Comparison of ENCODE assay signal across 22 mouse cellular contexts in the genomic region with DNA sequence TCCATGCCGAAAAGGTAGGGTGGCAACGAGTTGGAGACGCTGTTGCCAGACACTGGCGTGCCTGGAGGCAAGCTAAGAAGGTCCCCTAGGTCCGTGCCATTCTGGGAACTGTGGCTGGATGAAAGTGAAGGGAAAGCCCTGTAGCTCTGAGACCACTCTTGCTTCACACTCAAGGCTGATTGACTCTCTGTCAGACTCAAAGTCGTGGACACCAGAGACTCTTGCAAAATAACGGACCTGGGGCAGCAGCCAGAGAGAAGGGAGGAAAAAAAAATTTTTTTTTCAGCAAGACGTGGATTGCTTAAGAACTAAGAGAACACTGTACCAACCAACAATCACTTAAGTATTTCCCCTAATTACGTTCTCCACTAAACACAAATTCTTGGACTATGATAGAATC.
DNase-seq lines count a peak whose midpoint lies in the region; ATAC-seq and TF ChIP-seq lines count a peak whose summit lies in the region.
"Had no signal": no experiment of that assay in that cellular context is flagged by ENCODE, and none has a peak within 500 bp of the region (broad histone marks: within the 10 kb centered on the region; RNA-seq: fewer than 3 reads in every experiment).

No protein-coding gene starts in this region.

- no peak overlapping the region for H3K27ac ChIP-seq in lung, postnatal 0 days (ENCODE audit: low read length)
- H3K27ac ChIP-seq: heart, embryonic 13.5 days; hindbrain, postnatal 0 days; kidney, embryonic 15.5 days; limb, embryonic 10.5 days; neural tube, embryonic 12.5 days had no signal

- ATAC-seq in lung, postnatal 0 days: peak; percentile 48
- ATAC-seq: forebrain, embryonic 14.5 days; hindbrain, postnatal 0 days; Patski had no signal

- no peaks in the 10 kb centered on the region for H3K4me1 ChIP-seq in lung, postnatal 0 days (ENCODE audit: insufficient read depth, low read depth, low read length)
- H3K4me1 ChIP-seq: heart, embryonic 13.5 days; kidney, embryonic 15.5 days; neural tube, embryonic 12.5 days had no signal

- H3K4me2 ChIP-seq in lung, postnatal 0 days (replicated peaks; ENCODE audit: low read depth, low read length): no peak overlapping the region
- H3K4me2 ChIP-seq: heart, embryonic 13.5 days; kidney, embryonic 15.5 days; neural tube, embryonic 12.5 days had no signal

- no peak overlapping the region for H3K4me3 ChIP-seq in lung, postnatal 0 days (ENCODE audit: low read depth, low read length)
- H3K4me3 ChIP-seq: heart, embryonic 13.5 days; kidney, embryonic 15.5 days; limb, embryonic 10.5 days; neural tube, embryonic 12.5 days had no signal

- H3K9ac ChIP-seq in lung, postnatal 0 days (replicated peaks; ENCODE audit: low read depth): no peak overlapping the region
- H3K9ac ChIP-seq: heart, embryonic 13.5 days; kidney, embryonic 15.5 days; neural tube, embryonic 12.5 days had no signal

- peak; percentile 35 for DNase-seq in adrenal gland, postnatal 14 days
- DNase-seq in adrenal gland, postnatal 4 days (ENCODE audit: low spot score in 2 of 2): no peak
- DNase-seq in lung, postnatal 0 days (ENCODE audit: low spot score): peak; percentile 77
- no peak for DNase-seq in lung, postnatal 4 days
- DNase-seq in lung, postnatal 14 days: peak; percentile 8
- DNase-seq in kidney, postnatal 25 days: no peak
- no peak for DNase-seq in frontal cortex, adult 2 months (ENCODE audit: extremely low spot score in 1 of 2, low spot score in 1 of 2)
- DNase-seq: cerebellum, adult 8-10 months; cerebellum, postnatal 36 days; heart, postnatal 14 days; kidney, adult 11 months; liver; midbrain, embryonic 14.5 days; right cerebral cortex, postnatal 25 days; spleen, adult 18-20 months had no signal

- WGBS in lung, postnatal 0 days: 68% methylated on average over 9 of the region's 9 CpGs

- no peaks in the 10 kb centered on the region for H3K27me3 ChIP-seq in lung, postnatal 0 days (replicated peaks; ENCODE audit: insufficient read depth, low read length)
- H3K27me3 ChIP-seq: heart, embryonic 13.5 days; kidney, embryonic 15.5 days; neural tube, embryonic 12.5 days; Patski had no signal

- TF ChIP-seq CTCF in lung, postnatal 0 days (IDR thresholded peaks at IDR 0.05): no peak

- 0 out of 2 replicates have a peak, but pooled peaks have one; percentile 7 for TF ChIP-seq EP300 in lung, postnatal 0 days (IDR thresholded peaks at IDR 0.05)

- H3K36me3 ChIP-seq in lung, postnatal 0 days (ENCODE audit: insufficient read depth, low read length): no peaks in the 10 kb centered on the region
- H3K36me3 ChIP-seq: heart, embryonic 13.5 days; kidney, embryonic 15.5 days; limb, embryonic 10.5 days; neural tube, embryonic 12.5 days had no signal

- H3K9me3 ChIP-seq in lung, postnatal 0 days (ENCODE audit: low read length): no peaks in the 10 kb centered on the region
- H3K9me3 ChIP-seq: heart, embryonic 13.5 days; kidney, embryonic 15.5 days; limb, embryonic 10.5 days; neural tube, embryonic 12.5 days had no signal

Comparison
In these comparisons a context has a peak if more than half of its experiments do, and no peak if none do; other contexts are left out.
1. DNase-seq: peak in adrenal gland, postnatal 14 days (single experiment), lung, postnatal 0 days (single experiment) and lung, postnatal 14 days (single experiment); none in adrenal gland, postnatal 4 days (0 of 2), lung, postnatal 4 days (0 of 2), kidney, postnatal 25 days (0 of 2) and frontal cortex, adult 2 months (0 of 2).